Comparison of ENCODE assay signal across 9 mouse cellular contexts in the genomic region with DNA sequence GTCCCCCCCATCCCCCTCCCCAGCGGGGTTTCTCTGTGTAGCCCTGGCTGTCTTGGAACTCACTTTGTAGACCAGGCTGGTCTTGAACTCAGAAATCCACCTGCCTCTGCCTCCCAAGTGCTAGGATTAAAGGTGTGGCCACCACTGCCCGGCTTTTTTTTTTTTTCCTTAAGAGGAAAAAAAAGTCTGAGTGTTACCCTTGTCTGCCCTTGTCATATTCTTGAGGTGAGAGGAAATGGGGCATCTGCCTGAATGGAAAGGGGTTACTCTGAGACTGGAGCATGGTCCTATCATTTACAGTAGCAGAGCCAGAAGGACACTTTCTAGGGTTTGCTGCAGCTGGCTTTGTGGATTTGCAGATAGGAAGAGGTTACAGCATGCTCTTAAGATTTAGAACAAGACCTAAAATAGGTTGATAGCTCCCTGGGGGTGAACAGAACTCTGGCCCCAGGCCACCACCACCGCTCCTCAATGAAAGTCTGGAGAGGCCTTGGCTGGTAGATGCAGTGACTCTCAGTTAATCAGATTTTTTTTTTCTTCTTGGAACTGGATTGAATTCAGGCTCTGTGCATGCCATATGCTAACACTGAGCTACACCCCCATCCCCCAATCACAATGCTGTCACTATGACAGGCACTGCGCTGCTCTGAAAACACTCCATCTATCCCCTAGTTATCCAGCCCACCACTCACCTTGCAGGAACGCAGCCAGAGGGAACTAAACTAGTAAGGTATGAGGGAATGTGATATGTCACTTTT. TPM values are rescaled to one million over a fixed set of nuclear protein-coding genes. Genes with fewer than 3 reads are reported as not detected.
DNase-seq lines count a peak whose midpoint lies in the region; ATAC-seq and TF ChIP-seq lines count a peak whose summit lies in the region.
"Had no signal": no experiment of that assay in that cellular context is flagged by ENCODE, and none has a peak within 500 bp of the region (broad histone marks: within the 10 kb centered on the region; RNA-seq: fewer than 3 reads in every experiment).

No protein-coding gene starts in this region.

- no peak for TF ChIP-seq POLR2A in kidney, adult 2 months (IDR thresholded peaks at IDR 0.05; ENCODE audit: low read depth, low read length)

- H3K36me3 ChIP-seq in kidney, adult 2 months (ENCODE audit: control insufficient read depth, insufficient read depth, low read length): no peaks in the 10 kb centered on the region
- no peaks in the 10 kb centered on the region for H3K36me3 ChIP-seq in kidney, embryonic 14.5 days (ENCODE audit: control insufficient read depth, insufficient read depth, low read length)
- no peaks in the 10 kb centered on the region for H3K36me3 ChIP-seq in heart, embryonic 12.5 days
- H3K36me3 ChIP-seq in midbrain, embryonic 16.5 days (ENCODE audit: control insufficient read depth, insufficient read depth, low read length): no peaks in the 10 kb centered on the region
- H3K36me3 ChIP-seq: embryonic facial prominence, embryonic 15.5 days had no signal

- DNase-seq in kidney, adult 2 months: no peak
- peak; percentile 50 for DNase-seq in cerebellum, adult 11 months
- DNase-seq in ovary, adult 18-20 months (ENCODE audit: low spot score): no peak
- DNase-seq in right cerebral cortex, postnatal 14 days: no peak
- DNase-seq in urinary bladder, adult 18-20 months (ENCODE audit: low spot score in 2 of 2): no peak

- H3K27ac ChIP-seq in kidney, adult 2 months (ENCODE audit: insufficient read depth, low read depth, low read length): peak overlapping the region; percentile 50; the same call in 1 of the 2 replicates
- H3K27ac ChIP-seq in kidney, embryonic 14.5 days (ENCODE audit: low read depth, low read length): no peak overlapping the region
- 0 out of 2 replicates have a peak overlapping the region, but pooled peaks have one; percentile 23 for H3K27ac ChIP-seq in heart, embryonic 12.5 days (ENCODE audit: poor library complexity, severe bottlenecking)
- peak overlapping the region; percentile 87 for H3K27ac ChIP-seq in midbrain, embryonic 16.5 days (ENCODE audit: low read length)
- H3K27ac ChIP-seq: embryonic facial prominence, embryonic 15.5 days had no signal

- no peak overlapping the region for H3K4me2 ChIP-seq in kidney, embryonic 14.5 days (replicated peaks; ENCODE audit: low read depth, low read length)
- no peak overlapping the region for H3K4me2 ChIP-seq in heart, embryonic 12.5 days
- H3K4me2 ChIP-seq in midbrain, embryonic 16.5 days (ENCODE audit: low read length): peak overlapping the region; percentile 12; the same call in 1 of the 2 replicates
- H3K4me2 ChIP-seq: embryonic facial prominence, embryonic 15.5 days had no signal

- H3K4me3 ChIP-seq in kidney, adult 2 months (ENCODE audit: insufficient read depth, low read depth, low read length): no peak overlapping the region
- H3K4me3 ChIP-seq in kidney, embryonic 14.5 days (ENCODE audit: low read length): no peak overlapping the region
- no peak overlapping the region for H3K4me3 ChIP-seq in heart, embryonic 12.5 days
- H3K4me3 ChIP-seq in midbrain, embryonic 16.5 days (ENCODE audit: low read depth, low read length): no peak overlapping the region

- TF ChIP-seq CTCF in kidney, adult 2 months (conservative IDR thresholded peaks at IDR 0.05; ENCODE audit: insufficient read depth, insufficient read length, low read depth, low read length): no peak

- H3K9me3 ChIP-seq in kidney, embryonic 14.5 days (ENCODE audit: control insufficient read depth, low read length): no peaks in the 10 kb centered on the region
- H3K9me3 ChIP-seq in heart, embryonic 12.5 days (replicated peaks): no peaks in the 10 kb centered on the region
- no peaks in the 10 kb centered on the region for H3K9me3 ChIP-seq in midbrain, embryonic 16.5 days (replicated peaks; ENCODE audit: control insufficient read depth, low read length, poor library complexity, severe bottlenecking)
- H3K9me3 ChIP-seq: embryonic facial prominence, embryonic 15.5 days had no signal

- no peak overlapping the region for H3K9ac ChIP-seq in kidney, embryonic 14.5 days (ENCODE audit: low read depth, low read length)
- H3K9ac ChIP-seq in heart, embryonic 12.5 days: no peak overlapping the region
- no peak overlapping the region for H3K9ac ChIP-seq in midbrain, embryonic 16.5 days (ENCODE audit: low read depth, low read length)
- H3K9ac ChIP-seq: embryonic facial prominence, embryonic 15.5 days had no signal

- ATAC-seq in kidney, embryonic 14.5 days (ENCODE audit: low FRiP score, low TSS enrichment): no peak
- ATAC-seq in heart, embryonic 12.5 days (ENCODE audit: insufficient number of reproducible peaks, low FRiP score): no peak
- no peak for ATAC-seq in midbrain, embryonic 16.5 days

- H3K4me1 ChIP-seq in kidney, adult 2 months (ENCODE audit: control insufficient read depth, insufficient read depth, low read length): peaks cover 15% of the 10 kb centered on the region
- peaks cover 12% of the 10 kb centered on the region; the same call in 1 of the 2 replicates for H3K4me1 ChIP-seq in kidney, embryonic 14.5 days (ENCODE audit: control insufficient read depth, insufficient read depth, low read length)
- H3K4me1 ChIP-seq in heart, embryonic 12.5 days (replicated peaks): peaks cover 56% of the 10 kb centered on the region
- peaks cover 30% of the 10 kb centered on the region for H3K4me1 ChIP-seq in midbrain, embryonic 16.5 days (ENCODE audit: control insufficient read depth, insufficient read depth, low read length)

- H3K27me3 ChIP-seq in kidney, adult 2 months (replicated peaks; ENCODE audit: control insufficient read depth, insufficient read depth, low read length): no peaks in the 10 kb centered on the region
- no peaks in the 10 kb centered on the region for H3K27me3 ChIP-seq in kidney, embryonic 14.5 days (ENCODE audit: control insufficient read depth, insufficient read depth, low read length)
- H3K27me3 ChIP-seq in heart, embryonic 12.5 days (replicated peaks): no peaks in the 10 kb centered on the region
- no peaks in the 10 kb centered on the region for H3K27me3 ChIP-seq in midbrain, embryonic 16.5 days (ENCODE audit: control insufficient read depth, insufficient read depth, low read depth, low read length)
- H3K27me3 ChIP-seq: embryonic facial prominence, embryonic 15.5 days had no signal

- 72% methylated on average over 4 of the region's 5 CpGs for WGBS in kidney, adult 2 months
- 75% methylated on average over 5 of the region's 5 CpGs for WGBS in kidney, embryonic 14.5 days
- 65% methylated on average over 5 of the region's 5 CpGs for WGBS in heart, embryonic 12.5 days
- 77% methylated on average over 4 of the region's 5 CpGs for WGBS in midbrain, embryonic 16.5 days

RNA-seq across cellular contexts. Expression of gene Psmg4, which starts 9.3 kb away (rescaled TPM):
- 88.7 and 96.2 TPM in 2 replicates for polyA plus RNA-seq in kidney, adult 2 months (2012; rRNA removed)
- polyA plus RNA-seq in kidney, embryonic 14.5 days (2014; fragmentation: Nextera tagmentation; extraction: Ambion mirVana): 84.6 and 100 TPM in 2 replicates
- 76.9 and 78.8 TPM in 2 replicates for polyA plus RNA-seq in heart, embryonic 12.5 days (2016; fragmentation: Nextera tagmentation; extraction: Ambion mirVana)
- polyA plus RNA-seq in midbrain, embryonic 16.5 days (2015; fragmentation: Nextera tagmentation; extraction: Ambion mirVana): 71.6 and 74.6 TPM in 2 replicates

RNA-seq across cellular contexts. Expression of gene Tubb2b, which starts 23.2 kb away (rescaled TPM):
- polyA plus RNA-seq in kidney, adult 2 months (2012; rRNA removed): 27.6 and 30.5 TPM in 2 replicates
- polyA plus RNA-seq in kidney, embryonic 14.5 days (2014; fragmentation: Nextera tagmentation; extraction: Ambion mirVana): 17.4 and 23.6 TPM in 2 replicates
- 24.2 and 28.8 TPM in 2 replicates for polyA plus RNA-seq in heart, embryonic 12.5 days (2016; fragmentation: Nextera tagmentation; extraction: Ambion mirVana)
- 1,230 and 1,315 TPM in 2 replicates for polyA plus RNA-seq in midbrain, embryonic 16.5 days (2015; fragmentation: Nextera tagmentation; extraction: Ambion mirVana)

Comparison
In these comparisons a context has a peak if more than half of its experiments do, and no peak if none do; other contexts are left out.
1. RNA of gene Tubb2b, which starts 23.2 kb away (polyA plus RNA-seq): 1,230 to 1,315 TPM in midbrain, embryonic 16.5 days; 27.6 to 30.5 TPM in kidney, adult 2 months, 24.2 to 28.8 TPM in heart, embryonic 12.5 days and 17.4 to 23.6 TPM in kidney, embryonic 14.5 days; every median in the first group is over 10 times any median in the second.